Mouse (Mus musculus) layer of hippocampus, adult 6 months (tissue): ENCODE results near the gene Alpi. TPM values are rescaled to one million over a fixed set of nuclear protein-coding genes. Genes with fewer than 3 reads are reported as not detected.

ENCODE experiments used
- long read RNA-seq, 2 experiments: library from polyadenylated mRNA; unstranded; transcript quantifications; one replicate each; pipeline ENCODE4 v2.0.0; 2019 to 2020
- polyA plus RNA-seq: library from polyadenylated mRNA; unstranded; fragments of <200 nt; fragmentation: Nextera tagmentation; gene quantifications from 2 replicates; pipeline ENCODE4 v1.2.3, GENCODE M21; 2021

The Alpi gene
- not detected in 2 replicates for polyA plus RNA-seq
- long read RNA-seq, experiment 1: 0 reads
- long read RNA-seq, experiment 2: 0 reads

DNA sequence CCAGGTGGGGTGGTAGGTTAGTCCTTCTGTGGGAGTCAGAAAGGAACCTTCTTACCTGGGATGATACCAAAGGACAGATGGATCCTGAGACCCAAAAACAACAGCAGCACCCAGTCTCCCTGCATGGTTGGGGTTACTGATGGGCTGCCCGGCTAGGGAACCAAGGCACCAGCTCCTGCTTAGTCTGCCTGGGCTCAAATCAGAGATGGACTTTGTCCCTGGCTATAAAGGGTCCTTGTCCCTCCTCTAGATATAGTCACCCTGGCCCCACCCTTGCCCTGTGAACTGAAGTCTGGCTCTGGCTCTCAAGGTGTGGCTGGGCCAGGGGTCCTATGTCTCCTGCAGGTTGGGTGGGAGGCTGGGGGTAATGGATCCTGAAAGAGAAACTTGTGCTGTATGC is at the start of gene Alpi:
TSS of gene Alpi (minus strand) at position 196 of the 400 bp plus-strand sequence.

DNA sequence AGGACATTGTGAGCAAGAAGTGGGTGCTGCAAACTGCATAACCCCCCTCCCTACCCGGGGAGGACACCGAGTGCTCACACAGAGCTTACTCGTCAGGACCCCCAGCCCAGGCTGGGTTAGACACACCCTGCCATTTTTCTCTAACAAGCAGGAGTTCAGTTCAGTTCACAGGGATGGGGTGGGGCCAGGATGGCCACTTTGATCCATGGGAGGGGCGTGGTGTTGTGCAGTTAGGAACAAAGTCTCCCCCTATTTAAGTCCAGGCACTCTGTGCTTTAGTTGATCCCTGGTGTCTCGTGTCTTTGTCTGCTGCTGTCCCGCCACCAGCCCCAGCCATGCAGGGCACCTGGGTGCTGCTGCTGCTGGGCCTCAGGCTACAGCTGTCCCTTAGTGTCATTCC is 23.3 kb upstream of the Alpi start, which contains the start of gene Akp3:
TSS of gene Akp3 (plus strand) at position 301 of the 400 bp plus-strand sequence.

DNA sequence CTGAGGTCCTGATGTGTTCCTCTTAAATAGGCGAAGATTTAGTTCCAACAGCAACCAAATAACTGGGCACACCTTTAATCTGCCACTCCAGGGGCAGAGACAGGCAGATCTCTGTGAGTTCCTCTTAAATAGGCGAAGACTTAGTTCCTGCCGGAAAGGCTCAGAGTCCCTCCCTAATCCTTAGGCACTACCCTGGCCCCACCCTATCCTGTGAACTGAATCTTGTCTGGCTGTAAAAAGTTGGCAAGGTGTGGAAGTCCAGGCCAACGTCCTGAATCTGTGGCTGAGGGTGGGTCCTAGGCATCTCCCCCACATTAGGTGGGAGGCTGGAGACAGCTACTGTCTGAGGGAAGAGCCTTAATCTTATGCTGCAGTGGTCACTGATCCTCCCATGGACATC is 11.6 kb downstream of the Alpi start, which contains the start of gene Alppl2:
TSS of gene Alppl2 (minus strand) at position 101 of the 400 bp plus-strand sequence.

Other genes with a start within 250 kb of the Alpi start
- gene Alppl2, start 11.7 kb downstream of the Alpi start, polyA plus RNA-seq: not detected in 2 replicates
- gene Akp3, start 23.4 kb upstream of the Alpi start, polyA plus RNA-seq: not detected in 2 replicates
- gene Ecel1, start 54.9 kb upstream of the Alpi start, polyA plus RNA-seq: 7.9 and 10.0 TPM in 2 replicates
- 0.08 TPM in 1 of 2 replicates, not detected in the other for gene Prss56, start 81.7 kb upstream of the Alpi start, polyA plus RNA-seq
- gene Chrnd, start 89.0 kb upstream of the Alpi start, polyA plus RNA-seq: not detected in 2 replicates
- not detected in 2 replicates for gene Chrng, start 103.1 kb upstream of the Alpi start, polyA plus RNA-seq
- gene Eif4e2, start 112.3 kb upstream of the Alpi start, polyA plus RNA-seq: 32.6 and 33.8 TPM in 2 replicates
- 22.4 and 24.2 TPM in 2 replicates for gene Efhd1, start 162.8 kb upstream of the Alpi start, polyA plus RNA-seq
- 18.2 and 42.6 TPM in 2 replicates for gene Gigyf2, start 225.4 kb upstream of the Alpi start, polyA plus RNA-seq